Mouse (Mus musculus): ENCODE data around the gene Nepro.

DNA sequence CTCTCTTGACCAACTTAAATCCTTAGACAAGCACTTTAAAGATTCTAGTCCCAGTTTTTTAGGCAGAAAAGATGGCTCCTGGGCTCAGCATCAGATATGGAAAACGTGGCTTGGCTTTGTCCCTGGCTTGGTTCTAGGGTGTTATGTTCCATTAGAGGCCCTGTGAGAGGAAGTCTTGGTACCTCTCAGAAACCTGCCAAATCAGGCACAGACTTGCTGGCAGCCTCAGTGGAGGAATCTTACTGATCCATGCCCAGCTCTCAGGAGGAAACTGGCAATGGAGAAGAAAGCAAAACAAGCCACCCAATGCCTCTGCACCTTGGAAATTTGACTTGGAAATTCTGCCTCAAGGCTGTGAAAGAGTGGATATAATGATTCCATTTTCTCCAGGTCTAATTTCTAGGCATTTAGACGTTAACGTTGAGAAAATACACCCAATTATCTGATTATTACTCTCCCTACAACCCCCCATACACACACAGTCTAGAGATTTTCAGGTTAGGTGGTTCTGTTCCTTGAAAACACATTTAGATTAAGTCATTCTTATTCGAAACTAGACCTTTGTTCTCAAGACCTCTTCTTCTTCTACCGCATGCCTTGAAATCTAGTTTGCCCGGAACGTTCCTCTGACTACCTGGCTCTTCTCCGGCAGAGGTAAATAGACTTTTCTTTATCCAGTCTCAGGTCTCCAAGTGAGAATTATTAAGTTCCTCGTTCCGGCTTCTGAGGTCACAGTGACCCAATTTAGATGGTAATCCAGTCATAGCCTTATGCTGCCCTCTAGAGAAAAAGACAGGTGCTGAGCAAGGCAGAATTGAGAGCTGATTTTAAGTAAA, 7.6 kb upstream of the Nepro start:
- TF ChIP-seq CTCF (IDR thresholded peaks at IDR 0.05; ENCODE audit: borderline replicate concordance, extremely low read depth, insufficient read depth, insufficient read length) (peak; percentile 56; the same call in 1 of the 2 replicates), POLR2A (IDR thresholded peaks at IDR 0.05; ENCODE audit: borderline replicate concordance, extremely low read depth, insufficient read depth, insufficient read length, poor library complexity, severe bottlenecking) (no peak)

Measured in brain, embryonic 14.5 days (tissue).